Mouse (Mus musculus): ENCODE data around the gene Gucy2g. TPM values are rescaled to one million over a fixed set of nuclear protein-coding genes. Genes with fewer than 3 reads are reported as not detected.
A peak's percentile ranks its signal among the peaks of the same experiment; 100 is the strongest.

The Gucy2g gene
- polyA plus RNA-seq, 1 experiment from 2014 or later, result 0.10 TPM

DNA sequence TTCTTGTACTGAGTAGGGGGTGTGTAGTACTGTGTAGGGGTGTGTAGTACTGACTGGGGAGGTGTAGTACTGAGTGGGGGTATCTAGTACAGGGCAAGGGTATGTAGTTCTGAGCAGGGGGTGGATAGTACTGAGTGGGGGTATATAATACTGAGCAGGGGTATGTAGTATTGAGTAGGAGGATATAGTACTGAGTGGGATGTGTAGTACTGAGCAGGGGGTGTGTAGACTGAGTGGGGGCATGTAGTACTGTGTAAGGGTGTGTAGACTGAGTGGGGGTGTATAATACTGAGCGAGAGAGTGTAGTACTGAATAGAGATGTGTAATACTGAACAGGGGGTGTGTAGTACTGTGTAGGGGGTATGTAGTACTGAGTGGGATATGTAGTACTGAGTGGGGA, 29.3 kb downstream of the Gucy2g start:
- Histone ChIP-seq H3K4me1 (ENCODE audit: insufficient read depth, low read length) (no peaks in the 10 kb centered on the region), H3K9ac (replicated peaks; ENCODE audit: low read length) (no peak overlapping the region), H3K4me2 (replicated peaks; ENCODE audit: low read depth, low read length) (no peak overlapping the region), H3K36me3 (ENCODE audit: insufficient read depth, low read length) (no peaks in the 10 kb centered on the region), H3K27ac (ENCODE audit: low read length) (no peak overlapping the region), H3K4me3 (ENCODE audit: low read length) (no peak overlapping the region), H3K9me3 (ENCODE audit: low read length) (no peaks in the 10 kb centered on the region), H3K27me3 (ENCODE audit: insufficient read depth, low read length) (no peaks in the 10 kb centered on the region)
- 90% methylated on average over 1 of the region's 1 CpGs for WGBS
- ATAC-seq (ENCODE audit: low FRiP score, low TSS enrichment), result peak; percentile 42; the same call in 1 of the 2 replicates

DNA sequence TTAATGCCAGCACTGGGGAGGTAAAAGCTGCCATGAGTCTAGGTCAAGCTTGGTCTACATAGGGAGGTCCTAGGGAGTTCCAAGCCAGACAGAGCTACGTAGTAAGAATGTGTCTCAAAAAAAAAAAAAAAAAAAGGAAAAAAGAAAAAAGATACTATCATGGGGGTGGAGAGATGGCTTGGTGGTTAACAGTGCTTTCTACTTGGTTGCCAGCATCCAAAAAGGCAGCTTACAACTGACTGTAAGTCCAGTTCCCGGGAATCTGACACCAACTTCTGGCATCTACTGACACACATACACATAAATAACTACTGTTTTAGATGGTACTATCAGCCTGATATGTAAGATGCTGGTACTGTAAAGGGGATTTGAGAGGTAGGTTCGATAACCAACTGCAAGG, 32.0 kb downstream of the Gucy2g start:
- Histone ChIP-seq H3K9me3 (ENCODE audit: low read length) (no peaks in the 10 kb centered on the region), H3K36me3 (ENCODE audit: insufficient read depth, low read length) (no peaks in the 10 kb centered on the region), H3K4me3 (ENCODE audit: low read length) (no peak overlapping the region), H3K4me1 (ENCODE audit: insufficient read depth, low read length) (no peaks in the 10 kb centered on the region), H3K4me2 (replicated peaks; ENCODE audit: low read depth, low read length) (no peak overlapping the region), H3K27ac (ENCODE audit: low read length) (no peak overlapping the region), H3K9ac (replicated peaks; ENCODE audit: low read length) (no peak overlapping the region), H3K27me3 (ENCODE audit: insufficient read depth, low read length) (no peaks in the 10 kb centered on the region)
- no peak for ATAC-seq (ENCODE audit: low FRiP score, low TSS enrichment)
- 71% methylated on average over 3 of the region's 3 CpGs for WGBS

DNA sequence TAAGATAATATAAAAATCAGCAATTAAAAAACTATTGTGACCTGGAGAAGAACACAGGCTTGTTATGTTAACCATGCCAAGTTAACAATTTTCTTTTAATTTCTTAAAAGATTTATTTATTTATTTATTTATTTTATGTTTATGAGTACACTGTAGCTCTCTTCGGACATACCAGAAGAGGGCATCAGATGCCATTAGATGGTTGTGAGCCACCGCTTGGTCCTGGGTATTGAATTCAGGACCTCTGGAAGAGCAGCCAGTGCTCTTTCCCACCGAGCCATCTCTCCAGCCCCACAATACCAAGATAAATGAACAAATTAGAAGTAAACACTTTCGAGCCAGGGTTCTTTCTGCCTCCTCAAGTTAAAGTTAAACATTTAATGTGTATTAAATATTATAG, 32.4 kb downstream of the Gucy2g start:
- no peaks in the 10 kb centered on the region for H3K27me3 ChIP-seq (ENCODE audit: insufficient read depth, low read length)
- whole genome bisulfite sequencing, result 78% methylated on average over 4 of the region's 4 CpGs
- no peak for ATAC-seq (ENCODE audit: low FRiP score, low TSS enrichment)

DNA sequence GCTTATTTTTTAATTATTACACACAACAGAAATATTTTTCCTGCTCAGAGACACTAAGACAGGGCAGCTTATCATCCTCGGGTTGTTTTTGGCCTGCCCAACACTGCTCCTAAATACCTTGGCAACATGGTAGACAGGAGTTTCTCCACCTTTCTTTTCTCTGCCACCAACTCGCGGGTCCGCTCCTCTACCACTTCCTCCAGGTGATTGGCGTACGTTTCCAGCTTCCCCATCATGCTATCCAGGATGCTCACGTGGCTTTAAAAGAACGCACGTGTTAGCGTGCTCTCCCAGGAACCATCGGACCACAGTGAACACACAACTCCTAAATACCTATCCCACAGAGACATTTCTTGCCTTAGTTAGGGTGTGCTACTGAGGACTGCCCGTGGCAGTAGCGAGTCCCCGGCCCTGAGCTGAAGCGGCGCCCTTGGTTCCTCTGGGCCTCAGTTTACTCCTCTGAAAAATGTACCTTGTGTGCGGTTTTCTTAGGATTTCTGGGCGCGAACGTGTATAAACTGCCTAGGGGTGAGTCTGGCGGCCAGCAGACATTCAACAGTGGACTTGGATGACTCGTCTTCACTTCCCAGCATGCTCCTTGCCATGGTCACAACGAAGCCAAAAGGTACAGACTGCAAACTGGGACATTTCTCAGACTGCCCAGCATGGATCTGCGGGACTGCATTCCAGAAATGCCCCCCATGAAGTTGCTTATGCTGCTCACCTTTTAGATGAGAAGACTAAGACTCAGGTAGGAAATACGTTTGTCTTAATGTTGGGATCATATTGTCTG, 33.1 kb downstream of the Gucy2g start:
- Histone ChIP-seq H3K27me3 (ENCODE audit: insufficient read depth, low read length) (no peaks in the 10 kb centered on the region), H3K36me3 (ENCODE audit: insufficient read depth, low read length) (no peaks in the 10 kb centered on the region), H3K27ac (ENCODE audit: low read length) (no peak overlapping the region), H3K9me3 (ENCODE audit: low read length) (no peaks in the 10 kb centered on the region), H3K4me2 (replicated peaks; ENCODE audit: low read depth, low read length) (no peak overlapping the region), H3K4me3 (ENCODE audit: low read length) (no peak overlapping the region), H3K9ac (replicated peaks; ENCODE audit: low read length) (no peak overlapping the region; the same call in 1 of the 2 replicates), H3K4me1 (ENCODE audit: insufficient read depth, low read length) (no peaks in the 10 kb centered on the region)
- 0 out of 2 replicates have a peak, but pooled peaks have one; percentile 27 for ATAC-seq (ENCODE audit: low FRiP score, low TSS enrichment)
- whole genome bisulfite sequencing, result 68% methylated on average over 25 of the region's 25 CpGs

More for the DNA sequence above, 32.4 kb downstream of the Gucy2g start:
- no peaks in the 10 kb centered on the region for H3K36me3 ChIP-seq (ENCODE audit: insufficient read depth, low read length)
- no peaks in the 10 kb centered on the region for H3K4me1 ChIP-seq (ENCODE audit: insufficient read depth, low read length)
- no peak overlapping the region for H3K27ac ChIP-seq (ENCODE audit: low read length)
- H3K9me3 ChIP-seq (ENCODE audit: low read length), result no peaks in the 10 kb centered on the region
- H3K4me2 ChIP-seq (replicated peaks; ENCODE audit: low read depth, low read length), result no peak overlapping the region
- no peak overlapping the region for H3K9ac ChIP-seq (replicated peaks; ENCODE audit: low read length)
- no peak overlapping the region for H3K4me3 ChIP-seq (ENCODE audit: low read length)

DNA sequence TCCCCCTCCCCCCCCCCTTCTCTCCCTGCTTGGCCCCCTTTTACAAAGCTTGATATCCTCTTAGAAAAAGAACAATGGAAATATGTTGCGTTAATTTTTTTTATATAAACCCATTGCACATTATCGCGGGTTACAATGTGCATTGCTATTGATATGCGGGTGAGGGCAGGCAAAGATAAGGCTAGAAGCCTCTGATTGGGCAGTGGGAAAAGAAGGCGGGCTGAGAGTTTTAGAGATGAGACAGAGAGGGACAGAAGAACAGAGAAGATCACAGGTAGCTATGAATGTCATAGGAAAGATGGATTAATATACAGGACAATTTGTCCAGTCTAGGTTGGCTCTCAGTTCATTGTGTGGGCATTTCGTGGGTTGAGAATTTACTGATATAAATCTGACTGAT, 33.8 kb downstream of the Gucy2g start:
- Histone ChIP-seq H3K36me3 (ENCODE audit: insufficient read depth, low read length) (no peaks in the 10 kb centered on the region), H3K4me3 (ENCODE audit: low read length) (no peak overlapping the region), H3K4me2 (replicated peaks; ENCODE audit: low read depth, low read length) (no peak overlapping the region), H3K4me1 (ENCODE audit: insufficient read depth, low read length) (no peaks in the 10 kb centered on the region), H3K9me3 (ENCODE audit: low read length) (no peaks in the 10 kb centered on the region), H3K9ac (replicated peaks; ENCODE audit: low read length) (no peak overlapping the region), H3K27me3 (ENCODE audit: insufficient read depth, low read length) (no peaks in the 10 kb centered on the region), H3K27ac (ENCODE audit: low read length) (no peak overlapping the region)
- ATAC-seq (ENCODE audit: low FRiP score, low TSS enrichment), result no peak
- WGBS, result 59% methylated on average over 6 of the region's 6 CpGs

DNA sequence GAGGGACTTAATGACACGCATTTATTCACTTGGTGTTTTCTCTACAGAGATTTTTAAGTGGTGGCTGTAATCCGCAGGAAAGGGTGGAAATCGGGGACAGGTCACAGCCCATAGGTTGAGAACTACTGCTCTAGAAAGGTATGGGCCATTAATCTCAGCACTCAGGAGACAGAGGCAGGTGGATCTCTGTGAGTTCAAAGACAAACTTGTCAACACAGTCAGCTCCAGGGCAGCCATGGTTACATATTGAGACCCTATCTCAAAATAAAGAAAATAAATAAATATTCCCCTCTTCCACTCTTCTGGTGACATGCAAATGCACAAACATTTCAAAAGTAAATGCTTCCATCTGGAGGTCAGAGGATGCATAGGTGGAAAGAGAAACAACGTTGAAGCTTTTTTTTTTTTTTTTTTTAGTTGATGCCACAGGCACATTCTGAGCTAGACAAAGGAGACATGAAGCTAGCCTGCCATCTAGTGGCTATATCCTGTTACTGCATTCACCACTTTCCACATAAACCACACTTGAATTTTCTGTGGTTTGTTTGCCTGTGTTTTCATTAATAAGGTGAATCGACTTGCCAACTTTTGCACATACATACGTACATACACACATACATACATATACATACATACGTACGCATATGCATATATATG, 34.4 kb downstream of the Gucy2g start:
- 39% methylated on average over 8 of the region's 8 CpGs for WGBS
- no peak for ATAC-seq (ENCODE audit: low FRiP score, low TSS enrichment)

DNA sequence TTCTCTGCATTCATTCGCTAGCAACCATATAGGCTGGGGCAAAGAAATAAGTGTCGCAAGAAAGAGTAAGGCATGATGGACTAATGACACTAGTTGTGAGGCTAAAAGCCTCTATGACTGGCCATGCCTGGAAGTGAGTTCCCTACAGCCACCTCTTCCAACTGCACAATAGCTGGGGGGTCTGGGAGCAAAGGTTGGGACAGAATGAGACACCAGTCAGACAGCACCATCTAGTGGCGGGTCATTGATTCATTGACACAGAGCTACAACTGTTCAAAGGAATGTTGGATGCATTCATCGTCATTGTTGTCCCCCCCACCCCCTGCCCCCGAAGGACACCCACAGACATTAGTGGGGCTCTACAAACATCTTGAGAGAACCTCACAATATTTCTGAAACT, 42.7 kb downstream of the Gucy2g start:
- Histone ChIP-seq H3K9ac (replicated peaks; ENCODE audit: low read length) (no peak overlapping the region), H3K4me3 (ENCODE audit: low read length) (no peak overlapping the region; the same call in 1 of the 2 replicates), H3K36me3 (ENCODE audit: insufficient read depth, low read length) (no peaks in the 10 kb centered on the region), H3K4me2 (replicated peaks; ENCODE audit: low read depth, low read length) (peak overlapping the region; percentile 36; the same call in 1 of the 2 replicates), H3K27ac (ENCODE audit: low read length) (no peak overlapping the region), H3K27me3 (ENCODE audit: insufficient read depth, low read length) (no peaks in the 10 kb centered on the region), H3K4me1 (ENCODE audit: insufficient read depth, low read length) (no peaks in the 10 kb centered on the region), H3K9me3 (ENCODE audit: low read length) (no peaks in the 10 kb centered on the region)
- WGBS, result 31% methylated on average over 5 of the region's 5 CpGs
- ATAC-seq (ENCODE audit: low FRiP score, low TSS enrichment), result peak; percentile 71; the same call in 1 of the 2 replicates

More for the DNA sequence above, 34.4 kb downstream of the Gucy2g start:
- Histone ChIP-seq H3K27ac (ENCODE audit: low read length) (no peak overlapping the region), H3K9me3 (ENCODE audit: low read length) (no peaks in the 10 kb centered on the region), H3K4me1 (ENCODE audit: insufficient read depth, low read length) (no peaks in the 10 kb centered on the region), H3K27me3 (ENCODE audit: insufficient read depth, low read length) (no peaks in the 10 kb centered on the region), H3K4me2 (replicated peaks; ENCODE audit: low read depth, low read length) (no peak overlapping the region), H3K36me3 (ENCODE audit: insufficient read depth, low read length) (no peaks in the 10 kb centered on the region), H3K9ac (replicated peaks; ENCODE audit: low read length) (no peak overlapping the region), H3K4me3 (ENCODE audit: low read length) (no peak overlapping the region)

DNA sequence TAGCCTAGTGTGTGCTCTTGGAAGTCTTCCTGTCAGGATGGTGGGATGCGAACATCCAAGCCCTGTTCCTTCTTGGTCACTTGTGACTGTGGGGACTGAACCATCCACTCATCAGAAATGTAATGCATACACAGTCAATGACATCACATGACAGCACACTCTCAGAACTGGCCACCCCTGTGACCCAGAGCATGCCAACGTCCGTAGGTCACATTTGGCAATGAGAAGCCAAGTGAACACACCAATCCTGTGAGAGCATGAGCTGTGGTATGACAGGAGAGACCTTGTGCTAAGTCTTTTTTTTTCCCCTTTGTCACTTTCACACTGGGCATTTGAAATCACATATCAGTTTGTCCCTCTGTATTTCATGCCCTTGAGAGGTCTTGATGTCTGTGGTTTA, 45.5 kb downstream of the Gucy2g start:
- Histone ChIP-seq H3K27ac (ENCODE audit: low read length) (no peak overlapping the region), H3K9ac (replicated peaks; ENCODE audit: low read length) (no peak overlapping the region), H3K9me3 (ENCODE audit: low read length) (no peaks in the 10 kb centered on the region), H3K27me3 (ENCODE audit: insufficient read depth, low read length) (no peaks in the 10 kb centered on the region), H3K4me1 (ENCODE audit: insufficient read depth, low read length) (no peaks in the 10 kb centered on the region), H3K4me2 (replicated peaks; ENCODE audit: low read depth, low read length) (no peak overlapping the region), H3K36me3 (ENCODE audit: insufficient read depth, low read length) (no peaks in the 10 kb centered on the region), H3K4me3 (ENCODE audit: low read length) (no peak overlapping the region)
- WGBS, result 81% methylated on average over 3 of the region's 3 CpGs
- ATAC-seq (ENCODE audit: low FRiP score, low TSS enrichment), result no peak

DNA sequence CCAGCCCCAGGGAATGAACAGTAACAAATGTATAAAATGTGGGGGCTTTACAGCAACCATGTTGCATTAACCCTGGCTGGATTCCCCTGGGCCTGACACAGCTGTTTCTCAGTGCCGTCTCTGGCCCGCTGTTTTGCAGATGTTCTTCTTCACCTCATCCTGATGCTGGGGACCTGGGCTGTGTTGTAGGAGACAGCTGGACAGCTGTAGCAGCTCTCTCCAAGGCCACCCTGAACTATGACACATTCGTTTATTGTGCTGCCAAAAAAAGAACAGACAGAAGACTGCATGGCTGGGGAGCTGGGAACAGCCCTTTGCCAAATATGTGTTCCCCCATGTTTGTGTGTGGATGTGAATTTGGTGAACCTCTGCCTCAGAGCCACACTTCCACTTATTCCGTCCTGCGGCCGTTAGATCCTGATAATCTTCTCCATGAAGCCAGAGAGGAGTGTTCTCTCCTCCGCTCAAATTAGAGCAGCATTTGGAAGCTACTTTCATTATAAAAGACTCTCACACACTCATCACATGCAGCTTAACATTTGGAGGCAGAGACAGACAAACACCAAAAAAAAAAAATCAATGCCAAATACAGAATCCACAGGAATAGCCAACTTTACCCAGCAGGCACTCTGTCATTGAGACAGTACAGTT, 46.4 kb downstream of the Gucy2g start:
- Histone ChIP-seq H3K9me3 (ENCODE audit: low read length) (no peaks in the 10 kb centered on the region), H3K27me3 (ENCODE audit: insufficient read depth, low read length) (no peaks in the 10 kb centered on the region), H3K4me1 (ENCODE audit: insufficient read depth, low read length) (no peaks in the 10 kb centered on the region), H3K4me2 (replicated peaks; ENCODE audit: low read depth, low read length) (no peak overlapping the region), H3K27ac (ENCODE audit: low read length) (peak overlapping the region; percentile 58), H3K36me3 (ENCODE audit: insufficient read depth, low read length) (no peaks in the 10 kb centered on the region), H3K9ac (replicated peaks; ENCODE audit: low read length) (no peak overlapping the region), H3K4me3 (ENCODE audit: low read length) (no peak overlapping the region)
- WGBS, result 62% methylated on average over 7 of the region's 7 CpGs
- ATAC-seq (ENCODE audit: low FRiP score, low TSS enrichment), result peak; percentile 85
